Mouse (Mus musculus) lung, postnatal 0 days (tissue): ENCODE results near the gene Khk. TPM values are rescaled to one million over a fixed set of nuclear protein-coding genes. Genes with fewer than 3 reads are reported as not detected.
A peak's percentile ranks its signal among the peaks of the same experiment; 100 is the strongest.

Experiments used
- ATAC-seq: fragments of 200-750 bp; cut with Nextera tagmentation; 2 replicates; pipeline ENCODE4 v1.8.0; 2017; ENCODE audit warnings: moderate library complexity
- DNase-seq: peaks from one replicate; pipeline ENCODE4 v3.0.0-alpha.2; 2016; ENCODE audit warnings: low spot score
- H3K27ac ChIP-seq: fragments of 300-500 bp; sonication (generic); 2 replicates; pipeline ENCODE4 v1.5.1; 2014; ENCODE audit warnings: antibody characterized with exemption, mild to moderate bottlenecking, low read length, mixed read lengths
- H3K27me3 ChIP-seq: fragments of 300-500 bp; sonication (generic); replicated peaks from 2 replicates; pipeline ENCODE4 v1.6.1; 2014; ENCODE audit warnings: low read length, mixed read lengths; ENCODE audit not compliant: insufficient read depth
- H3K36me3 ChIP-seq: fragments of 300-500 bp; sonication (generic); 2 replicates; pipeline ENCODE4 v1.6.1; 2014; ENCODE audit warnings: low read length, mixed read lengths; ENCODE audit not compliant: insufficient read depth
- H3K4me1 ChIP-seq: fragments of 300-500 bp; sonication (generic); 2 replicates; pipeline ENCODE4 v1.6.1; 2014; ENCODE audit warnings: antibody characterized with exemption, low read depth, low read length, mixed read lengths; ENCODE audit not compliant: insufficient read depth
- H3K4me2 ChIP-seq: fragments of 300-500 bp; sonication (generic); replicated peaks from 2 replicates; pipeline ENCODE4 v1.6.1; 2014; ENCODE audit warnings: low read depth, mild to moderate bottlenecking, low read length, moderate library complexity, mixed read lengths
- H3K4me3 ChIP-seq: fragments of 300-500 bp; sonication (generic); 2 replicates; pipeline ENCODE4 v1.5.1; 2014; ENCODE audit warnings: low read depth, low read length
- H3K9ac ChIP-seq: fragments of 300-500 bp; sonication (generic); replicated peaks from 2 replicates; pipeline ENCODE4 v1.6.1; 2014; ENCODE audit warnings: low read depth, mild to moderate bottlenecking
- H3K9me3 ChIP-seq: fragments of 300-500 bp; sonication (generic); 2 replicates; pipeline ENCODE4 v1.6.1; 2016; ENCODE audit warnings: low read length, mixed read lengths
- CTCF ChIP-seq: IDR thresholded peaks from 2 replicates; pipeline ENCODE4 v1.5.1; 2016; ENCODE audit warnings: antibody characterized with exemption, mild to moderate bottlenecking
- EP300 ChIP-seq: IDR thresholded peaks from 2 replicates; pipeline ENCODE4 v1.6.1; 2016; ENCODE audit warnings: antibody characterized with exemption, mild to moderate bottlenecking, control low read depth
- WGBS: fragments of 180-500 bp; shearing (Covaris S2); extraction: QIAGEN DNeasy Blood & Tissue Kit; methylation state at CpG from one replicate; pipeline ENCODE4 v1.1.7; 2014; 5-methylcytosine and 5-hydroxymethylcytosine counted together
- polyA plus RNA-seq: library from polyadenylated mRNA; unstranded; fragments of >200 nt; fragmentation: Nextera tagmentation; extraction: Ambion mirVana; gene quantifications from 2 replicates; pipeline ENCODE4 v1.2.1, GENCODE M21; 2015

Khk gene
- polyA plus RNA-seq, 1 experiment from 2014 or later: 48.7 TPM

GRCm38 (mm10) chr5:30950922-30951321, 29.7 kb downstream of the Khk start:
- Histone ChIP-seq H3K27ac (no peak overlapping the region), H3K4me2 (no peak overlapping the region), H3K4me3 (no peak overlapping the region), H3K9ac (no peak overlapping the region), H3K36me3 (peaks cover 29% of the 10 kb centered on the region), H3K9me3 (no peaks in the 10 kb centered on the region), H3K27me3 (no peaks in the 10 kb centered on the region), H3K4me1 (peaks cover 3% of the 10 kb centered on the region; the same call in 1 of the 2 replicates)
- TF ChIP-seq EP300: no peak
- TF ChIP-seq CTCF: no peak
- DNase-seq (peak; percentile 4), ATAC-seq (no peak)
- 82% methylated on average over 2 of the region's 2 CpGs for WGBS

DNA sequence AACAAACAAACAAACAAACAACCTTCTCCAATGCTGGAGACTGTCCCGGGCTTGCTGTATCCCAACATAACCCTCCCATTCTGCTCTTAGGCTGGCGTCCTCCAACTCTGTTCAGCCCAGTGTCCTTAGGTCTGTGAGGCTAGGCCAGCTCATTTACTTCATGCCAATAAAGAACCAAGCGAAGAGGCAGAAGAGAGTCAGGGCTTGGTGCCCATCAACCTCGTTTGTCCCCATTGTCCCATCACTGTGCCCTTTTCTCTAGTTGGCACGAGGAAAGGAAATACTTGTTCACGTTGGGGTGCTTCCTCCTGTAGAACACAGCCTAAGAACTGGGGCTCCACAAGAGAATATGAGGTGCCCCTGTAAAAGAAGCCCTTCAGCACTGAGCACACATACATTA, 30.5 kb downstream of the Khk start:
- ATAC-seq (no peak), DNase-seq (peak; percentile 3)
- Histone ChIP-seq H3K27me3 (no peaks in the 10 kb centered on the region), H3K4me1 (peaks cover 3% of the 10 kb centered on the region; the same call in 1 of the 2 replicates), H3K4me3 (no peak overlapping the region), H3K9me3 (no peaks in the 10 kb centered on the region), H3K27ac (no peak overlapping the region), H3K36me3 (peaks cover 31% of the 10 kb centered on the region), H3K9ac (no peak overlapping the region), H3K4me2 (no peak overlapping the region)
- no peak for TF ChIP-seq EP300
- no peak for TF ChIP-seq CTCF
- WGBS: 81% methylated on average over 6 of the region's 6 CpGs

DNA sequence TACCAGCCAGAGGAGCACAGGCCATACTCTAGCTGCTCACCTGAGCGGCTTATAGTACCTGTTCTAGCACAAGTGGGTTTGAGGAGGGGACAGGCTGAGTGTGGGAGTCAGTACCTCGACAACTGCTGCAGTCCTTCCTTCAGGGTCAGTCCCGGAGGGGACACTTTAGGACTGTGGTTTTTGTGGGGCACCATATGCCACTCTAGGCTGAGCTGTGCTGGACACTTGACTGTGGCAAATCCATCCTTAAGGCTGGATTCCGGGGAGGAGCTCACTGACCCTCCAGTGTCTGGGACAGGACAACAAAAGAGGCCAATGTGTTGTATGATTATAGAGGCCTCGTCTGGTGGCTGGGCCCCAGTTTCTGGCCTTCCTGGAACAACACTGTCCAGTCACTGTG, 31.3 kb downstream of the Khk start:
- Histone ChIP-seq H3K27ac (no peak overlapping the region), H3K4me1 (peaks cover 3% of the 10 kb centered on the region; the same call in 1 of the 2 replicates), H3K27me3 (no peaks in the 10 kb centered on the region), H3K36me3 (peaks cover 31% of the 10 kb centered on the region), H3K9me3 (no peaks in the 10 kb centered on the region), H3K4me3 (no peak overlapping the region), H3K9ac (no peak overlapping the region), H3K4me2 (no peak overlapping the region)
- WGBS: 83% methylated on average over 5 of the region's 5 CpGs
- no peak for DNase-seq
- no peak for TF ChIP-seq CTCF
- no peak for ATAC-seq

DNA sequence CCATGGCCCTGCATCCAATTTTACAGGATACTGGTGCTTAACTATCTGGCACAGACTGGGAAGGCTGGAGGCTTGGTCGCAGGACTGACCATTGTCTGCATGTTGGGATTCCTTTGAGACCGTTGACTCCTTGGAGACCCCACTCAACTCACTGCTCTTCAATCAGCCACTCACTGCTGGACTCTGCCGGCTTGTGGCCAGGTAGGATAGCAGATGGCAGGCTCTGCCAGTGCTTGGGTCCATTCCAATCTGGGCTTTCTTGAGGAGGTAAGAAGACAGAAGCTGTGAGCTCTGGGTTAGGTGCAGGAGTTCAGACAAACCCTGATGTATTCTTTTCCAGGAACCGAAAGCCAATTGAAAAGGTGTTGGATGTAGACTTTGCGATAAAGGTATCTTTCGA, 32.8 kb downstream of the Khk start:
- no peak overlapping the region for H3K4me3 ChIP-seq
- H3K9ac ChIP-seq: no peak overlapping the region
- peaks cover 37% of the 10 kb centered on the region for H3K36me3 ChIP-seq
- no peaks in the 10 kb centered on the region for H3K27me3 ChIP-seq
- WGBS: 95% methylated on average over 6 of the region's 6 CpGs
- TF ChIP-seq CTCF (no peak), EP300 (no peak)
- no peaks in the 10 kb centered on the region for H3K9me3 ChIP-seq
- H3K4me1 ChIP-seq: peaks cover 17% of the 10 kb centered on the region; the same call in 1 of the 2 replicates
- no peak for ATAC-seq
- no peak for DNase-seq
- no peak overlapping the region for H3K27ac ChIP-seq
- no peak overlapping the region for H3K4me2 ChIP-seq

DNA sequence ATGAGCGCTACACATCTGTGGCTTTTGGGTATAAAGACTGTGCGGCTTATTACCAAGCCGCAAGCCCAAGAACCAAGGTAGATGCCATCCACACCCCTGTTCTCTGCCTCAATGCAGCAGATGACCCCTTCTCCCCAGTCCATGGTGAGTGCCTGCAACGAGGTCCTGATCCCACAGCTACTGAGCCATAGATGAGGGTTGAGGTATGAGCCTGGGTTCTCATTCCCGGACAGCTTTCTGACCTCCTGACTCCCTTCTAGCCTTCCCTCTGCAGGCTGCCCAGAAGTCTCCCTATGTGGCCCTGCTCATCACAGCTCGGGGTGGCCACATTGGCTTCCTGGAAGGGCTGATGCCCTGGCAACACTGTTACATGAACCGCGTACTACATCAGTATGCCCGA, 33.3 kb downstream of the Khk start:
- Histone ChIP-seq H3K4me2 (no peak overlapping the region), H3K36me3 (peaks cover 37% of the 10 kb centered on the region), H3K4me1 (peaks cover 14% of the 10 kb centered on the region; the same call in 1 of the 2 replicates), H3K9me3 (no peaks in the 10 kb centered on the region), H3K27ac (no peak overlapping the region), H3K4me3 (no peak overlapping the region), H3K27me3 (no peaks in the 10 kb centered on the region), H3K9ac (no peak overlapping the region)
- DNase-seq (no peak), ATAC-seq (no peak)
- 93% methylated on average over 9 of the region's 9 CpGs for WGBS
- no peak for TF ChIP-seq CTCF
- no peak for TF ChIP-seq EP300

GRCm38 (mm10) chr5:30955751-30956150, 34.5 kb downstream of the Khk start:
- ATAC-seq (no peak), DNase-seq (no peak)
- peaks cover 14% of the 10 kb centered on the region; the same call in 1 of the 2 replicates for H3K4me1 ChIP-seq
- H3K27me3 ChIP-seq: no peaks in the 10 kb centered on the region
- H3K36me3 ChIP-seq: peaks cover 37% of the 10 kb centered on the region
- H3K4me2 ChIP-seq: no peak overlapping the region
- TF ChIP-seq EP300 (no peak), CTCF (no peak)
- no peak overlapping the region for H3K27ac ChIP-seq
- H3K9me3 ChIP-seq: no peaks in the 10 kb centered on the region
- H3K9ac ChIP-seq: no peak overlapping the region
- 95% methylated on average over 6 of the region's 6 CpGs for WGBS
- H3K4me3 ChIP-seq: no peak overlapping the region

GRCm38 (mm10) chr5:30957891-30958290, 36.7 kb downstream of the Khk start:
- no peaks in the 10 kb centered on the region for H3K9me3 ChIP-seq
- no peak overlapping the region for H3K4me2 ChIP-seq
- DNase-seq: no peak
- no peak for ATAC-seq
- H3K4me1 ChIP-seq: peaks cover 18% of the 10 kb centered on the region; the same call in 1 of the 2 replicates
- no peak overlapping the region for H3K9ac ChIP-seq
- 94% methylated on average over 6 of the region's 6 CpGs for WGBS
- H3K36me3 ChIP-seq: peaks cover 34% of the 10 kb centered on the region
- no peaks in the 10 kb centered on the region for H3K27me3 ChIP-seq
- TF ChIP-seq EP300 (no peak), CTCF (no peak)
- no peak overlapping the region for H3K4me3 ChIP-seq
- no peak overlapping the region for H3K27ac ChIP-seq
